Mouse (Mus musculus): ENCODE data around the gene Hdac9.

Hdac9 gene
- long read RNA-seq, experiment 1, result 0 reads
- long read RNA-seq, experiment 2, result 0 reads

DNA sequence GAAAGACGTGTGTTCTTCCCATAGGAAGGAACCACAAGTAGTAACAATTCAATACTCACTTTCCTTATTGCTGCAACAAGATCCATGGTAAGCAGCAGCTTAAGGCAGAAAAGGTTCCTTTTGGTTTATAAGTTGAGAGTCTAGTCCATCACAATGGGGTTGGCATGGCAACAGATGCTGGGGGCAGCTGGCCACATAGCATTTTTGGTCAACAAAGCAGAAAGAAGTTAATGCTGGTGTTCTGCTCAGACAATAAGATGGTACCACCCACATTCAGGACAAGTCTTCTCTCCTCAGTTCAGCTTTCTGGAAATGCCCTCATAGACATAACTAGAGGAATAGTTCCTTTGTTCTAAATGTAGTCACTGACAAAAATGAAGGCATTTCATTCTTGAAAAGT is at the start of gene Hdac9:
Hdac9 (minus strand) TSS at position 101 of the 400 bp plus-strand sequence.
- intact Hi-C loops (cut with DNase I), result no loop called here

DNA sequence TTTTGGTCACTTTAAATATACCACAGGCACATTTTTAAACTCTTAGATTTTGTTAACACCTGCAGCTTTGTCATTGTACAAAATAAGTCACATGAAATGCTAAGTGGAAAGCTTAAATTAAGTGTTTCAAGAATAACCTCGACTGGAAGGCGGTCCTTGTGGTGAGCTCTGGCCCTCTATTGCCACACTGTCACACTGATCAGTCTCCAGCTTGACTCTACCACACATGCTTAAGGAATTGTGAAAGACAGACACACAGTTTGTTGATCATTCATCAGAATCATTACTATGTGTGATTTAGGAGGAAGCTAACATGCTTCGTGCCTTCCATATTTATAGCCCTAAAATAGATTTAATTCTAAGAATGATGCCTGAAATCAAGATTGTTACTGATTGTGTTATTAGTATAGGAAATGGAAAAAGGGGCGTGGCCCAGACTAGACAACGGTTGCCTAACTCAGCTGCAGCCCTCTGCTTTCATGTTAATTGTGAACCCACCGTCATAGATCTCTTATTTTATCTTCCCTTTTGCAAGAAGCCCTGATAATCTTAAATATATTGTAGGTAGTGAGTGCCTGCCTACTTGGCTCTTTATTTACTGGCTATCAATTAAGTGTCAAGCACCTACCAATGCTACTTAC is 32.3 kb upstream of the Hdac9 start:
- intact Hi-C loops (cut with DNase I), result no loop called here

DNA sequence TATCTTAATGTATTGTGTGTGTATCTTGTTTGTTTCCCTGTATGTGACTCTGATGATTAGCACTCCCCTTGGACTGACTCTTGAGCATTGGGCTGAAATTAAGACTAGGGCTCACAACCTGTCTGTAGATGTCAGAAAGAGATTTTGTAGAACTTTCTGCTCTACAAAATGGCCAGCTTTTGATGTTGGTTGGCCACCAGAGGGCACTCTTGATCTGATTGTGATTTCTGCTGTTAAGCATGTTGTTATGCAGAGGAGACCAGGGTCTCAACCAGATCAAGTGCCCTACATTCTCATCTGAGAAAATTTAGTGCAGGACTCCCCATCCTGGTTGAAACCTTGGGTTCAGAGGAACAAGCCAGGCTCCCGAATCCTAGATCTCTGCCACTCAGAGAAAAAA is 21.0 kb upstream of the Hdac9 start:
- intact Hi-C loops (cut with DNase I), result loop anchor here (10.0 kb wide), 1 partner anchor 247 kb away; no protein-coding TSS in a partner anchor

DNA sequence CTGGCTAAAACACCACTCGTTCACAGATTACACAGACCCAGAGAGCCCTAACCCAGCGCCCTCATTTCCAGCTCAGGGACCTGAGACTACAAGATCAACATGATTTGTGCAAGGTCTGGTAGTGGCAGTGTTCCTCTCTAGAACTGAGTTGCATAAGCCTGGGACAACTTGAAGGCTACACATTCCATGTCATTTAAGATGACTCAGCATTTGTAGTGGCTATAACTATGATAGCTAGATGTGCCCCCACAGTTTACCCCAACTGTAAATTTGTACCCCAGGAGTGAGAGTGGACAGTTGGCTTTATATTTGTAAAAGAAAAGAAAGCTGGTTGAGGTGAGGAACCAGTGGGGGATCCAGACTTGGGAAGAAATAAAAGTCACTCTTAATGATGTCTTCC is 8.9 kb downstream of the Hdac9 start:
- intact Hi-C loops (cut with DNase I), result no loop called here

DNA sequence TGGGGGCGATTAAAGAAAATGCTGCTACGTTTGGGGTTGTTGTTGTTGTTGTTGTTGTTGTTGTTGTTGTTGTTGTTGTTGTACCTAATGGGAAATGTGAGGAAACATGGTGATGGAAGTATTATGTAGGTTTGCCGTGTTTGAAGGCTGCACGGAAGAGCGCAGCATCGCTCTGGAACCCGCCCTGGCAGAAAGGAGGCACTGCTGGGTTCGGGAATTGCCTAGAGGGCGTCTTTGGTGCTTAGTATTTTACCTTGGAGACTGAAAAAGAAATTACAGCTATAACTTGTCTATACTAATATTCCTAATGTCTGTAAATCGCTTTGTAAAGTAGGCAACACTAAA is 9.4 kb downstream of the Hdac9 start:
- intact Hi-C loops (cut with DNase I), result no loop called here

DNA sequence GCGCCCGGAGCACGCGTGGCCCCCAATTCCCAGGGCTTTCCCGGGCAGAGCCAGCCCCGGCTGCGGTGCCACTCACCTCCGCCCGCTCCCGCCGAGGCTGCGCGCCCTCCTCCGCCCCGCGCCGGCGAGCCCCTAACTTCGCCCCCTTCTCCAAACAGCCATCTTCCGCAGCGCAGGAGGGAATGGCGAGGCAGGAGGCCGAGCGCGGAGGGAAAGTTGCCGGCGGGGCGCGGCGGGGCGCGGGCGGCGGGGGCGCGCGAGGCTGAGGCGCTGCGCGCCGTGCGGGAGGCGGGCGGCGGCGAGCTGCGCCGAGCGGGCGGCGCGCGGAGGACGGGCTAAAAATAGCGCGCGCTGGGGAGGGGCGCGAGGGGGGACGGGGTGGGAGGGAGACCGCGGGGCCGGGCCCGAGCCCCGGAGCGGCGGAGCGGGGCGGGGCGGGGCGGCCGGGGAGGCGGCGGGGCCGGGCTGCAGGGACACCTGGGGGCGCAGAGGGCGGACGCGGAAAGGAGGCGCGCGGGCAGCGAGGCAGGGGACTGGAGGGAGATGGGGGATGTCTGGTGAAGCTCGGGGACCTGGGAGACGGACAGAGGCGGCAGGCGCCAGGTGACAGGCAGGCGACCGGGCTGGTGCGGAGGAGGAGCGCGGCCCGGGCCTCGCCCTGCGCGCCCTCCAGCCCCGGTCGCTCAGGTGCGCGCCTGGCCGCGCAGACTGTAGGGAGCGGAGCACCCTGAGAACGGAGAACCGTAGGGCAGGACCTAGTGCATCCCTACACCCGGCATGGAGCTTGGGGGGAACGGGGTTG is 10.0 kb downstream of the Hdac9 start:
- intact Hi-C loops (cut with DNase I), result no loop called here

DNA sequence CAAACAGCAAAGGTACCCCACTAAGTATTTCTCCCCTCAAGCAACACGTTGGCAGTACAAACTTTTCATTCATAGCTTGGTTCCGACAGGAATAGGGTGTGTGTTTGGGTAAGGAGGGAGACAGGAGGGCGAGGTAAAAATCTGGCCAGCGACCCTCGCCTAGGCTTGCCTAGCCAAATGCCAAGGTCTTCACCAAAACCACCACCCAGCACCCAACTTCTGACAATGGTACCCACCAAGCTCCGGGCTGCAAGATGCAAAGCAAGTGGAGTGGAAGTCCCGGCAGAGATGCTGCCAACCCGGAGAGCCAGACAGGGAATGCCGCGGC is 10.6 kb downstream of the Hdac9 start:
- intact Hi-C loops (cut with DNase I), result no loop called here

DNA sequence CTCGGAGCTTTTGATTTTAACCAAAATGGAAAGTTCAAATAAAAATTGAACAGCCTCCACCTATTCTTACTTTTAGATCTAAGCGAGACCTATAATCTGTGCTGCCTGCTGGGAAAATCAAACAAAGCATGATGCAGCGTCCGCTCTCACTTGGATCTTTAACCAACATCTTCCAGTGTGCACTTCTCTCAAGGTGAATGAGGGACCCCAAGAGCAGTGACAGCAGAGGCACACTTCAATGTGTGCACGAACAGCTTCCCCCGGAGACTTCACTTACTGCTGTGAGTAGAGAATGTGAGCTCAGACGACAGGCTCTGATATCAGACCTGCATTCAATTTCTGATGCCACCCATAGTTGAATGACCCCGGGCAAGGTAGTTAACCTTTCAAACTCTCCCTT is 16.7 kb downstream of the Hdac9 start:
- intact Hi-C loops (cut with DNase I), result no loop called here

DNA sequence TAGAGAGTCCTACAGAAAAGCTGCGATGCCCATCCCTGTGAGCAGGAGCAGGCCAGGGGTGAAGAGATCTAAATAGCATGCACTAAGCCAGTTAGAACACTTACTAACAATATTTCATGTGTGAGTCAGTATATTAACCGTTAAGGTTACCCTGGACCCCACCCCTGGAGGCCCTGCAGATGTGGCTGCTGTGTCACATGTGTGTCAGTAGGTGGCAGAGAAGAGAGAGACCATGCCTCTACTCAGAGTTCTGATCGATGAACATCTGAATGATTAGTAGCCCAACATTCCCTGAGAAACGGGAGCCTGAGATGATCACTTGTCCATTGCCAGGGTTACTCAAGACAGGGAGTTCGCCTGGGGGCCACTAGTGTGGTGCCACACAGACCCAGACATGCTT is 22.0 kb downstream of the Hdac9 start:
- intact Hi-C loops (cut with DNase I), result no loop called here

DNA sequence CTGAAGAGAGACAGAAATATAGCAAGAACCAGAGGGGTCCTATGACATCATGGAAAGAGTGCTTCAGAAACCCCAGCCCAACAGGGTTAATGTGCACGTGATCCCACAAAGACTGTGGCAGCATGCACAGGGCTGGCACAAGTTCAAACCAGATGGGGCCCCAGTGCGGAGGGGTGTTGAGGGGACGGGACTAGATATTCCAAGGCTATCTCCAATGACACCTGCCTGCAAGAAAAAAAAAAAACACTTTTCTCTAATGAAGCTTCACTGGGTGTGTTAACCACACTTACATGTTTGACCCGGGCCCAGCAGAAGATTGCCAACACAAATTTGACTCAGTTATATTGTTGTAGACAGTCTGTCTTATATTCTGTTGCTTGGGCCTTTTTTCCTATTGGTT is 28.2 kb downstream of the Hdac9 start:
- intact Hi-C loops (cut with DNase I), result no loop called here

DNA sequence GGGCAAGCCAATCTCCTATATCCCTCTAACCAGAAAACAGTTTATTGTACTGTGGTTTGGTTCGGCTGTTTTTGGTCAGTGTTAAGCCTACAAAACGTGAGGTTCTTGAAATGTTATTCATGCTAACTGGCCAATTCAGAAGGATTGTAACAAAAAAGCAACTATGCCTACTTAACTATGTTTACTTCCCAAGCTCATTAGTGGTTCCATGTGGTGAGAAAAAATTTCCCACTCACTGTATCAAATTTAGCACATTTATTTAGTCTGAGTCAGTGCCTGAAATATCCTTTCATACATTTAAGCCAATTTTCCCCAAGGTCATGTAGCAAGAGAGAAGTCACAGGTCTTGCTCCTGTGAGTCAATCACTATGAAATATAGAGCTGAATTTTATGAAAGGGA is 42.0 kb downstream of the Hdac9 start:
- intact Hi-C loops (cut with DNase I), result no loop called here

DNA sequence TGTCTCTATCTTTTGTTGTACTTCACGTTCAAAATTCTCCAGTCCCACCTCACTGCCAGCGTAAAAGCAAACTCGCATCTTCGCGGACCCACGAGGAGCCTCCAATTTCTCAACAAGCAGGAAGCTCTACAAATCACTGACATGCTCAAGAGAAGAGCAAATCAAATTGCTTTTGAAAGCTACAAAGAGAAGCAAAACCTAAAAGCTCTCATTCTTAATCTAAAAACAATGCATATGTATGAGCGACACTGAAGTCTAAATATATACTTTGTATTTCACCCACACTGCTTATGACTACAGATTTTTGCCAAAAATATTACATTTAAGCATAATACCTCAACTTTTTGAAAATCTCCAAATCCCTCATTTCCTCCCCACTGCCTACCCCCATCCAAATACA is 45.9 kb downstream of the Hdac9 start:
- intact Hi-C loops (cut with DNase I), result no loop called here

DNA sequence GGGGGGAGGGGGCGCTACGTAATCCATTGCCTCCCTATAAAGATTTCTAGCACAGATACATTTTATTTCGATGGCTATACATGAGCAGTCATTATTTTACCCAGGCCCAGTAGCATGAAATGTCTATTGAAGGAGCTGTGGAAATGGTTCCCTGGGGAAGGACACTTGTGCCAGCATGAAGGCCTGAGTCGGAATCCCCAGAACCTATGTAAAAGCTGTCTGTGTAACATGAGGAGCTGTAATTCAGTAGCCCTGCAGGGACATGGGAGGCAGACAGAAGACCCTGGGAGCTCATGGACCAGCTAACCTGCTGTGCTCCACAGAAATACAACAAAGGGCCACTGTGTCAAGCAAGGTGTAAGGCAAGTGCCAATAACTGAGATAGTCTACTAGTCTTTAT is 75.7 kb downstream of the Hdac9 start:
- intact Hi-C loops (cut with DNase I), result no loop called here

DNA sequence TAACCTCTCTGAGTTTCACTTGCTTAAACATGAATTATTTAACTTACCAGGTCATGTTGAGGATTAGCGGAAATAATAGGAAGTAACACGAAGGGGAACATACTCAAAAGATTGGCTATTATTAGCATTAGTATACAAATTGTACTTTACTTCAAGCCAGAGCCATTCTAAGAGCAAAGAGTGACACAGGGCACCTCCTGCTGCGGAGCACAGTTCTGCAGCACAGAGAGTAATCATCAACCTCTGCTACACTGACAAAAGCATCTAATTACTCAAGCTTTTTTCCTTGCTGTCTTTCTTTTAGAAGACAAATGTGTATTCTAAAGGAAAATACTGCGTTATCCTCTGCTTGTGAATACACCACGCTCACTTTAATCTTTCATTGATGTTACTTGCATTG is 79.6 kb downstream of the Hdac9 start:
- intact Hi-C loops (cut with DNase I), result no loop called here

DNA sequence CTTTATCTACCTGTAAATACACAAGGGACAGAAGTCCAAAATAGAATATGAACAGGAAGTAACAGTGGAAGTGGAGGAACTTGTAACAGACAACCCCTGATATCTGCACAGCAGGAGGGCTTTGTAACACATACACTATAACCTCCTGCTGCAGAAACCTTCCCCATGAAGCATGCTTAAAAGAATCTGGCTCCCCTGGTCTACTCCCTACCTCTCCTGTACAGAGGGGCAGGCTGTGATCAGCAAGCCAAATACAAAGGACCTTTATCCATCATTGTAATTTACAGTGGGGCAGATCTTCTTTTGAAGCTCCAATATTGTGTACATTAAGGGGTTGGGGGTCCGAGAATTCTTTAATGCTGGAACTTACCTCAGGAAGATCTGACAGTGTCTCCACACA is 80.0 kb downstream of the Hdac9 start:
- intact Hi-C loops (cut with DNase I), result no loop called here

DNA sequence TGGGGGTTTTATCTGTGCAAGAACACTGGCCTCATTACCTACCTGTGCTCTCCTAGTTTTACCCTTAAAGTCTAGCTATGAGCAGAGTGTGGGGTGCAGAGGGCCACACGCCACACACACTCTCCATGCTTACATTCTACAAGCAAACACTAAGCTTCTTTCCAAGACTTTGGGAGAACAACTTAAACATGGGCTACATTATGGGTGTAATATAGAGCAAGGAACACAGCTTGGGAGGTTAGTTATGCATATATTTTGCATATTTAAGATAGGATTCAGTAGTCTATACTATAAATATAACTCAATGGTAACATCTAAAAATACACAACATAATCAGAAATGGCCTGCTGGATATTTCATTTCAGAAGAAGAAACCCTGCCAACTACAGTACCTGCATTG is 80.8 kb downstream of the Hdac9 start:
- intact Hi-C loops (cut with DNase I), result no loop called here

DNA sequence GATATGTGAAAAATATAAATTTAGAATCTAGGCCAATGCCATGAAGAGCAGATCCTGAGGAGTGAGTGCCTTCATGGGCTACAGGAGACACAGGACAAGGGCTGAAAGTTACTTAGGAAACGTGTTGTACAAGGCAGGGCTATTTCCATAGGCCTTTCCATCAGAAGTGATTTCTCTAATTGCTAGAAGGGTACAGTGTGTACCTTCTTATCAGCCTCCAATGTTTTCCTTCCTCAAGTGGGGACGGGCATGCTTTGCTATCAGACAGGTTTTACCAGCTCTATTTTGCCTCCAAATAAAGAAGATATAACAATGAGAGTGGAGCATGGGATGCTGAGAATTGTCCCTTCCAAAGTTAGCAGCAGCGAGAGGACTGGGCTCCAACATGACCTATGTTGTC is 81.4 kb downstream of the Hdac9 start:
- intact Hi-C loops (cut with DNase I), result no loop called here

DNA sequence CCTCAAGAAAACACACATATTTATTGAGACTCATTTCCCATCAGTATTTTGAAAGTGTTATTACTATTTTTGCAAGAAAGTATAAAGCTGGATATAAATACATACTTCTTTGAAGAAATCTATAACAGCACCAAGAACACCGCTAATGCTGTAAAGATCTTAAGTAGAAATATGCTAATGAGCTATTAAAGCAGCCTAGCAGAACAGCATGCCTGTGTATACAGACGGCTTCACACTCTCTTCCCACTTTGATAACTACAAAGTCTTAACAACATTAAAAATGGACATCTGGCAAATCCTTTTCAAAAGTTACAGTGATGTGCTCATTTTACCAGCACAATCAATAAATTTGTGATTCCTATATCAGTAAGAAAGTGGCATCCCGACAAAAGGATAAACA is 88.2 kb downstream of the Hdac9 start:
- intact Hi-C loops (cut with DNase I), result no loop called here

DNA sequence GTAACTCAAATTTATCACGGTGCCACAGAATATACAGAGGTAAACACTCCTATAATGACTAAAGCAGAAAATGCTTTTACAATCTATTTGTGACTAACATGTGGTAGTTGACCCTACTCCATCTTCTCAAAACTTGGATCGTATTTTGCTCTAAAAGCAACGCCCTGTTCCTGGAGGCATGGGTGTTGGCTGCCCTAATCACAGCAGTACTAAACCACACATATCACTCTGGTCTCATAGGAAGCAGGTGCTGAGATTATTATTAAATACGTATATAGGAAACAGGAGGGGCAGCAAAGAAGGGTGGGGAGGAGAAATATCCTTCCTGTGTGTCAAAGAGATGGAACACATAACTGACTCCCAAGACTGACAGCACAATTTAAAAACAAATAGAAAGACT is 90.0 kb downstream of the Hdac9 start:
- intact Hi-C loops (cut with DNase I), result no loop called here

DNA sequence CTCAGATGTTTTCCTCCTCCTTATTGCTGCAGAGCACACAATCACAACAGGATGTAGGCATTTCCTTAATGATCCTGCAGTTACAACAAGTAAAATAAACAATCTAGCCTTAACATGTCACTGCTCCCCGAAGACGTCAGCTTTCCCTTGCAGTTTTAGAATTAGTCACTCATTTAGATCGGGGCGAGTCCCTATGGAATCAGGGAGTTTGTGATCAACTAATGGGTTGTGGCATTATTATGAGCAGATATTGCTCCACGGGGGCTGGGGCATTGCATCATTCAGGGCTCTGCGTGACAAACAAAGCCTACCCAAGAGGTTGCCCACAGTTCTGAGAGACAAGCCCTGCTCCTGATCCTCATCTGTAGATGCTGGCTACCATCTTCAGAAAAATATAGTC is 96.7 kb downstream of the Hdac9 start:
- intact Hi-C loops (cut with DNase I), result no loop called here

DNA sequence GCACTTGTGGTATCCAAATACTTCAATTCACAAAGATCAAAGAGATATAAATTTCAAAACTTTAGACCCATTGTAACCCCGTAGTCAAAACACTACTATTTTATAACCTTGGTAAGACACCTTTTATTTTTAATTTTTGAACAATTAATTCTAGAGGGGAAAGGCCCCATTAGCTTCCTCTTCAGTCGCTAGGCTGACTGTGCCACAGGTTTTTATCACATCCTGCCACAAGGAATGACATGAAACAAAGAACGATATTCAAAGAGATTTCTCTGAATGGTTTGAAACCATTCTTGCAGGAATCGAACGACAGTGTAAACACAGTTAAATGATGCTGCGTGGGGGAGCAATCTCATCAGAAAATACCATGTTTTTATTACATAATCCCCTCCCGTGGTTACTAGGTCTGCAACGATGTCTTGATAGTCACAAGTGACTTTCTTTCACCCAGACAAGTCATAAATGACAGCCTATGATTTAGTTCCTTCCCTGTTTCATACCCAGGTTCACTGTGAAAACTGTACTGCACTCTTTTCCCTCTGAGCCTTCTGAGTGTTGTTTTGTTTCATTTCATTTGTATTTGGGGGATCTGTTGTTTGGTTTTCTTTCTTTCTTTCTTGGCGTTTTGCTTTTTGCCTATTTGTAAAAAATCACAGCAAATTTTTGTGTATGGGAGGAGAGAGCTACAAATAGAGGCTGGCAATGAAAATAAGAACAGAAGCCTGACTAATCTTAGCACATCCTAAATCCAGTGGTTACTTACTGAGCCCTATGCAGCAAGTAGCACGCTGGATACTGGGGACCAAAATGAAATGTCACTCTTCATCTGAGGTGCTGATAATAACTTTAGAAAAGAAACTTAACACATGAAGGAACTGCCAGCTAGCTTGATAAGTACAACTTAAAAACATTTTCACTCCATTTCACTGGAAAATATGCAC is 105.0 kb downstream of the Hdac9 start:
- intact Hi-C loops (cut with DNase I), result no loop called here

DNA sequence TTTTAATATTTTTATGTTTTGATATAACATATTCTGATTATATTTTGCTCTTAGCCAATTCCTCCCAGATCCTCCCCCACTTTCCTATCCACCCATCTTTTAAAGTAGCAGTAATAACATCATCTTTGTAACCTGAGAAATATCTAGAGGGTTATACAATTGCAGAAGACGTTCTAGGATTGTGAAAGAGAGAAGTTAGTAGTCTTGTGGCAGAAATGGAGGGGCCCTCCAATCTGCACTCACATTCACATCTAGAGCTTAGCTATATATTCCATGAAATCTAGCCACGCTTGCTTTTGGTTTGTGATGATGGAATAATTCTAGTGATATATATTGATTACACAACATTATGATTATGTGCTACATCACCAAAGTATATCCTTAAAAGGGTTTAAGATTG is 106.7 kb downstream of the Hdac9 start:
- intact Hi-C loops (cut with DNase I), result no loop called here
